Mouse (Mus musculus) right cerebral cortex, postnatal 25 days (tissue): ENCODE data around the gene Myh9.
A peak's percentile ranks its signal among the peaks of the same experiment; 100 is the strongest.

Experiments used
- DNase-seq: peaks from one replicate; pipeline ENCODE4 v3.0.0; 2022

Gene Myh9

DNA sequence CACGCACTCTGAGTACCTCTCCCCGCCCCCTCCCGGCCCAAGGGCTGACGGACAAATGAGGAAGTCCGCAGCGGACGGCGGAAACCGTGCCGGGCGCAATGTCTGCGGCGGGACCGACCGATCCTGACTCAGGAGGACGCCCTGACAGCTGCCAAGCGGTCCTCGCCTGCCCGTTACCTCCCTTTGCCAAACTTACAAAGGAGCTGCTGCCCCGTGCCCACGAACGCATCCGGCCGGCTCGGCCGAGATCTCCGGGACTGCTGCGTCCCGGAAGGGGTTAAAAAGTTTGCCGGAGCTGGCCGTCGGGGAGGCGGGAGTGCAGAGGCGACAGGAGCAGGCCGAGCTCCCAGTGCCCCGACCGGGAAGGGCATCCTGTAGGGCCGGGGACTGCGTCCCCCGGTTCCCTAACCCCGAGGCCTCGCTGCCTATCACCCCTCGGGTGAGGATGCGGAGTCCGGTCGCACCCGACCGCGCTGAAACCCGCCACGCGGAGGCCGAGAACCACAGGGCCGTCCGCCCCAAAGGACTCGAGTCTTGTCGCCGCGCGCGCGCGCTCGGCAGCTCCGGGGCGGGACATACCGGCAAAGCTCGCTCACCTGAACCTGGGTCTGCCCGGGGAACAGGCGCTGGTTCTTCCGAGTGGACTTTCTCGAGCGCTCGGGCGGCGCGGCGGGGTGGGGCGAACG is 471 bp downstream of the Myh9 start:
- DNase-seq = peak; percentile 59

DNA sequence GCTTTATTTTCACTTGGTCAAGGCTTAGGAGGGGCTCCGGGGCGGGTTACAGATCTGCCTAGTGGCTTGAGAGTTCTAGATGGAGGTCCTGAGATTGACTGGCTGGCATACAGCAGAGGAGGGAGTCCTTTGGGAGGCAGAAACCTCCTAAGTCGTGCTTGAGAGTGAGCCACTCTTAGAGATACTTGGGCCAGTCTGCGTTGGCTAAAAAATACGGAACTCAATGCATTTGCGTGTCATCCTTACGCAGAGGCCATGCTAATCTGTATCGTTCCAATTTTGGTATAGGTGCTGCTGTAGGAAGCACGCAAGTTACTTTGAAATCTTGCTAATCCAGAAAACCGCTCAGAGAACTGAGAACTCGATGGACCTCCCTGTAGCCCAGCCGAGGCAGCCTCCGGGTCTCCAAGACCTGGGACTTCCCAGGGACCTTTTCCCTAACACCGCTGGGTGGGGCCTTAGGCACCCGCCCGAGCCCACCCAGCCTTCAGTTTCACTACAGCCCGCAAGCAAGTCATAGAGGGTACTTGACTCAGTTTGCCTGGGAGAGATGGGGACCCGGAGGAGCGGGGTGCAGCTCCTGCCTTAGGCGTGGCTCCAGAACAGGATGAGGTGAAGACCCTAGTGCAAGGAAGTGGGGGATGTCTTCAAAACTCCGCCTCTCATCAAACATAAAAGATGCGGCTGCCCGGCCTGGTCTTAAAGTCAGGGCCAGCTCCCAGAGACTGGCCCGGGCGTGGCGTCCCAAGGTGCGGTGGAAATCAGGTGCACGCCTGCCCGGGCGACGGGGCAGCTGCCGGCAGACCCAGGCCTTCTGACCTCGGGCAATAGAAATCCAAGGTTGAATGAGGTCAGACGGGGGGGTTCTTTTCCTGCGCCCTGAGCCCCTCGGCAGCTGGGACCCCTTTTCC is 1.3 kb downstream of the Myh9 start:
- no peak for DNase-seq

DNA sequence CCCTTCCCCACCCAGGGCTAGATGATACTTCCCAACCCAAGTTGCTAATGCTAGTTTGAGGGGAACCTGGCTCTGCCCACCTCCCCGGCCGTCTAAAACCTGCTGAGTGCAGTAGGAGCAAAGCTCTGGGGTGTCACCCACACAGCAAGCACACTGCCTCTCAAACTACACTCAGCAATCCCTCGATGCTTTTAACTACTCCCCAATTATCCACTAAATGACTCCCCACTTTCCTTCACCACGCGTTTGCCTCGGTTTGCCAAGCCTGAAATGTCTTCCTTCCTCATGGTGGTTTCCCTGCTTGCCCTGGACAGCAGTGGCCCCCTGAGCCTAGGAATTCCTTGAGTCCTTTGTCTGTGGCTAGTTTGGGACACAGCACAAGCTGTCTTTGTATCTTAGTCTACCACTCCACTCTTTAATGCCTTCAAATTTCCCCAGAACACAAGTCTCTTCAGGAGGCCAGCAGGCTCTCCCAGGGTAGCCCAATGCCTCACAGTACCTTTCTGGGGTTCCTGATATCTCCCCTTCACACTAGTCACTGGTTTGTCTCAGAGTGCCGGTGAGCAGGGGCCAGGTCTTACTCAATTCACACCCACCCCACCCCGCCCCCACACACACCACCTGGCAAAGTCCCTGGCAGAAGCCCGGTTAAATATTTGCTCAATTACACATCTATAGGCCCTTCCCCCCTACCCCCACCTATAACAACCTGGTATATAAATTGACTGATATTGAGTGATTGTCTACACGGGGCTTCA is 2.3 kb downstream of the Myh9 start:
- no peak for DNase-seq

DNA sequence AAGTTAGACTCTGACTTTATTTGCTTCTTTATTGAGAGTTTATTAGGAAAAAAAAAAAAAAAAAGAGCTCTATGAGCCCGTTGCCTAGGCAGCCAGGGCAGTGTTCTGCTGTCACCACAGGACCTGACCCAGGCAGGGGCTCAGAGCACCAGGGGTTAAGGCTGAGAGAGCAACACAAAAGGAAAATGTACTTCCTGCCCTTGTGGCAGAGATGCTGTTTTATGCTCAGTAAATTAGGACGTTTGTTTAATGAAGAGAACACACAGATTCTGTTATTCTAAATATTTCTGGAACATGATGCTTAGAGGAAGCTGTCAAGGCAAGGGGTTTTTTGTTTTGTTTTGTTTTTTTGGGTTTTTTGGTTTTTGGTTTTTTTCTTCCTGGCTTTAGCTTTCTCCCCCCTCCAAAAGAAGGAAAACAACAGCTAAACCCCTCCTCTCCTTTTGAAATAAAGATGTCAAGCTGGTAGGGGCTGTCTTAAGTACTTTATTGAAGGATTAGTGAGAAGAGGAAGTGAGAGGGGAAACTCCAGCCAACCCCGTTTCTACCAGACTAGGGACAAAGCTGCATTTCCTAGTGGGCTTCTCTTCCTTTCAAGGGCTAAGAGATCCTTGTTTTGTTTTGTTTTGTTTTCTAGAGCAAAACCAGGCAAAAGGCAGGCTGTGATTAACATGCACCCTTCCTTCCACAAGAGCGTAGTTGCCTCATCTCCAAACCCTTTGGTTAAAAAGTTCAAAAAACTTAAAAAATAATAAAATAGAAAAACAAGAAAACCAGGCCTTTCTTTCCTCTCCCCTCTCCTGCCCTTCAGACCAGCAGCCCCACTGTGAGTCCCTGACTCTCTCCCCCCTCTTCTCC is 3.2 kb downstream of the Myh9 start:
- DNase-seq = no peak

DNA sequence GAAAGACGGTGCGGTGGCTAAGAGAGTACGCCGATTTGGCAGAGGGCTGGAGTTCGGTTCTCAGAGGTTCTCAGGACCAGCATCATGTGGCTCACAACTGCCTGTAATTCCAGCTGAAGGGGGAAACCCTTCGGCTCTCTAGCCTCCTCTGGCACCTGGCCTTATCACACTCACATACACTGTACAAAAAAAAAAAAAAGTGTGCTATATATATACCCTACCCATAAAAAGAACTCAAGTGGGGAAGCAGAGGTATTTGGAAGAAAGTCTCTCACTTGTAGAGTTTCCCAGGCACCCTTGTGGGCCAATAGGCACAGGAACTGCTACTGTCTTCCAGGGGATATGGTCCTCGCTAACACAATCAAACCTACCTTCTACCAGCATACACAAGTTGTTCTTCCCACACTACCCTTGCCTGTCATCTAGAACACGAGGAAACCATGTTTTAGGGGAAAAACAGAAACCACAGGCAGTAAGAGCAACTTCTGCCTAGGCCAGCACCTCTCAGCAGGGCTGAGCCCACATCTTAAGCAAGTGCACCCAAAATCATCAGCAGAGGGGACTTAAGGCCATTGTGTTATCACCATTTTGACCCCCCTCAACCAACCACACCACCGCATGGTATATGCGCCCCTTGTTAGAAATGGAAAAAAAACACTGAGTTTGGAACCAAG is 4.4 kb downstream of the Myh9 start:
- no peak for DNase-seq

DNA sequence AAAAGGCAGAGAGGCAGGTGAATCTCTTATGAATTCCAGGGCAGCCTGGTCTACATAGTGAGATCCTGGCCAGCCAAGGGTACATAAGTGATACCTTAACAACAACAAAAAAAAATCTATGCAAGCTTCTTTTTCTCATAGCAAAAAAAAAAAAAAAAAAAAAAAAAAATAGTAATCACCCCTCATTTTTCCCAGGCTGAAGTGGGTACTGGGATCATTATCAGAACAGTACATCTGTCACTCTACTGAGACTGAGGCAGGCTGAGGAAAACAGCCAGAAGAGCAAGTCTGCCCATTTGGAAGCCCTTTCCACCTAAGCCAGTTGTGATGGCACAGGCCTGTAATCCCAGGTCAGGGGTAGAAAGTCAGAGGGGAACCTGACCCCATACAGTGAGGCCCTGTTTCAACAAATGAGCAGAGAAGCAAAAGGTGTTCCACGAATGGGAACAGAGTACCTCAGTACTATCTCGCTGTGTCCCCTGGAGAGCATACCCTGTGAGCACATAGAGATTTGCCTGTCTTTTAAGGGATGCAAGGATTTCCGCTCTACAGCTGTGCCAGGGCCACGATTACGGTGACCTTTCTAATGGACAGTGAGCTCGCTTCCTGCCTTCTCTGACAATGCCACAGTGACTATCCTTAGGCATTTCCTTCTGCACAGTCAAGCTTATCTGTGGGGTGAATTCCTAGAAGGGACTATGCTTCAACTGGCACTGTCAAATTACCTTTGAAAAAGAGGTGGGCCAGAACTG is 5.1 kb downstream of the Myh9 start:
- DNase-seq = no peak

DNA sequence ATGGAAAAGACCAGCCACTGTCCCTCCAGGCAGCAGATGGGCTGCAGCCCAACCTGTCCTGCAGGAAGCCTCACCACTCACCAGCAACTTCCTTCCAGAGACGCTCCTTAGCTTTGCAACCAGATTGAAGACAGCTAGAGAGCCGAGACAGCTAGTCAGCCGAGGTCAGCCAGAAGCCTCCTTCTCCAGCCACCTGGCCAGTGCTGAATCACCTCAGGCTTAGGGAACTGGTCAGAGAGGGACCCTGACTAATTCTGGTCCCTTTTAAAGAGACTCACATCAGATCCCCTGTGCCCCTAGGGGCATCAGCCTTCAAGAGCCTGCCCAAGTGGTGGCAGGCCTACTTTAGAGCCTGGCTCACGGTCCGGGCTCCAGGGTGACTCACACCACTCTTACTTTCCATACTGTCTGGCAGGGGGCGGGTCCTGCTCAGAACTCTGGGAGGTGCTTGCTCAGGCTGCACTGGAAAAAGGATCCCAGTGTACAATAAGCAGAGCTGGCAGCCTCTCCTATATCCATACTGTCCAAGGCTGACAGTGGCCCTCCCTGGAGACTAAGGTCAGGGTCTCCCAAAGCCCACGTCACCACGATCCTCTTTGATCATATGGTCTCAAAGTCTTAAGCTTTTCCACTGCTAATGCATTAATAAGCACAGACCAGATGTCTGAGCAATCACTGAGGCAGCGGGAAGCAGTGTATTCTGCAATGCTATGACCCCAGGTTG is 5.9 kb downstream of the Myh9 start:
- DNase-seq = no peak

DNA sequence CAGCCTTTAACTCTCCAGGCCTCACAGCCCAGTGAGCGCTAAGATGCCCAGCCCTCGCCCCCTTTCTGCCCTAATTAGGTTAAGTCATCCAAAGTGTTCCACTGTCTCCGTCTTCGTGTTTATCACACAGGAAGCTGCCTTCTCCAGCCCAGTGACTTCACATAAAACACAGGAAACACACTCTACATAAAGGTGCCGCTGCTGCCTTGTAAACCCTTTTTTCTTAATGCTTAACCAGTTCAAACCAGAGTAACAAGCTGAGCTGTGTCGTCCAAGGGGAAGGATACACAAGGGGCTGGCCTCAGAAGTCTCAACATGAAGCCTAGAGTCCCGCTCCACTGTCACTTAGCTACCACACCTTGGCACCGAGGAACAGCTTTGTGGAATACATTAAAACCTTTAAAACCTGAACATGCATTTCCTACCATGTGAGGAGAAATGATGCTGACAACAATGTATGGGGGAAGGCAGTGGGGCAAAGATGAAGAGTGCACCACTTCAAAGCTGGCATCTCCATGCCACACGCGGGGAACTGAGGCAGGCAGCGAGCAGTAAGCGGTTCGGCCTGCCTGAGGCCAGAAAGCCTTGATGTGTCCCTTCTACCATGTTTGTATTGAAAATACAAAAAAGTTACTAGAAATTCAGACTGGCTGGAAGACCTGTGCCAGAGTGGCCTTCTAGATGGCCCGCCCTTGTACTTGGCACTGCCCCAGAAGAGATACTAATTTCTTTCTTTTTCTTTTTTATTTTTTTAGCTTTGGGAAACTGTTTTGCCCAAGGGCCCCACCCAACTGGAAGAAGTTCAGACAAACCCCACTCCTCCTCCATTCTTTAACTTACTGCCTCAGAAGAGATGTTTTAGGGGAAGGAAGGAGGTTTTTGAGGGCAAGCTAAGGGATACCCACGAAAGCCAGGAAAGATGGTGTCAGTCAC is 7.4 kb downstream of the Myh9 start:
- DNase-seq = no peak

DNA sequence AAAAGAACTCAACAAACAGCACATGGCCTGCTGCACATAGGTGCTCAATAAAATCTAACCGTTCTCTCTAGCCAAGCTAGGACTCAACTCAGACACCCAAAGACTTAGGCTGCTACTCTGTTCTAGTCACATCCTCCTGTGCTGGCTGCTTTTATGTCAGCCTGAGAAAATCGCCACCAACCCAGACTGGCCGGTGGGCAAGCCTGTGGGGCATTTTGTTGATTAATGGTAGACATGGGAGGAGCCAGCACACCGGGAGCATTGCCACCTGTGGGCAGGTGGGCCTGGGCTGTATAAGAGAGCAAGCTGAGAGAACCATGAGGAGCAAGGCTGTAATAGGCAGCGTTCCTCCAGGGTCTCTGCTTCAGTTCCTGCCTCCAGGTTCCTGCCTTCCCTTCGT is 8.2 kb downstream of the Myh9 start:
- DNase-seq = no peak

DNA sequence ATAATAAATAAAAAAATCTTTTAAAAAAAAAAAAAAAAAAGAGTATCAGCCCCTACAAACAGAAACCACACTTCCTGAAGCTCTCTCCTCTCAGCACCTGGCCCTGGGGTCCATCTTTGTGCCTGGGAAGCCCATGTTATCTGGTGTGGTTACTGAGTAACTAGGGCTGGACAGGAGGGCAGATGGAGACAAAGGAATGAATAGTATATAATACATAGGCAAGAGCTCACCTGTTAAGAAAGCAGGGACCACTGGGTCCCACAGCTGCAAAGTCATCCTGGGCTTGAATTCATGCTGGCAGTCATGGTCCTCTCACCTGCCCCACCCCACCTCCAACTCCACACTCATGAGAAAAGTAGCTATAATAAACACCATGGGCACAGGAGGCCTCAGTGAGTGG is 8.9 kb downstream of the Myh9 start:
- DNase-seq = no peak

DNA sequence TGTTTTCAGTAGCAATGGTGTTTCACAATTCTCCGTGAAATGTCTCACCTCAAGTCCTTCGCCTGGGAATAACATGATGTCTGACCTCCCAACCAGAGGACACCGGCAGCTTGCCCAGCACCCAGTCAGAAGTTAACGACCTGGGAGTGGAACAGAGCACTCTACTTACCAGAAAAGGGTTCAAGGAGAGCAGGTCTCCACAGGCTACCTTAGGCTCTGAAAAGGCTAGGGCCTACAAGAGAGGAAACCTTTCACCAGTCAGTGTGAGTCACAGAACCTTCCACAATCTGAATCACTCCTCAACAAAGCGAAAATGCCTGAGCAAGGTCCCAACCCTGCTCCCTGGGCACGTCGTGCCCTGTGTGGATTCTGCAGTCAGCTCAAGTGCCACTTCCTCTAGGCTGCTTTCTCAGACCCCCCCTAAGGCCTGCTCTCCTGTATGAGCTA is 9.5 kb downstream of the Myh9 start:
- no peak for DNase-seq

DNA sequence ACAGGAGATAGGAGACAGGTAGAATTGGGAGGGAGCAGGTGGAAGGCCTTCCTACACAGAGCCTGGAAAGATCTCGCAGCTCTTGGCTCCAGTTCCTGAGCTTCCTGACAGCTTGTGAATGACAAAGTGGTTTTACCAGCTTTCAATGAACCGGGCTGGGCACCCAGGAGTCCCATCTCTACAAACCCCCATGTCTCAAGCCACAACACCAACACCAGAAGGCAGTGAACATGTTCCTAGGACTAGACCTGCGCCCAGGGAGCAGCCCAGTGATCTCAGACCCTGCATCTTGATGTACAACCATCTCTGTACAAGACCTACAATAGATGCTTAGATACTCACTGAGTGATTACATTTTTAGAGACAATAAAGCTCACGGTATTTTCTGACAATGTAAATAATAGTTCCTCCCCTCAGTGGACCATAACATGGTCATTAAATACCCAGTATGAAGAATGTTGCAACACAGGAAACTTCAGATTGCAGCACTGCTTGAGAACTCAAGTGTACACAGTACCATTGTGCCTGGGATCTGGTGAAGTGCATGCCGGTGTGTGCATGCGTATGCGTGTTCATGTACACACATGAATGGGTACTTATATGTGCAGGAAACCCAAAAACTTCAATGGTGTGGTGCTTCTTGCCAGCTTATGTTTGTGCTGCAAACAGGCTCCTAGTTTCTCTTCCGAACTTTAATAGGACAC is 10.1 kb downstream of the Myh9 start:
- DNase-seq = no peak

DNA sequence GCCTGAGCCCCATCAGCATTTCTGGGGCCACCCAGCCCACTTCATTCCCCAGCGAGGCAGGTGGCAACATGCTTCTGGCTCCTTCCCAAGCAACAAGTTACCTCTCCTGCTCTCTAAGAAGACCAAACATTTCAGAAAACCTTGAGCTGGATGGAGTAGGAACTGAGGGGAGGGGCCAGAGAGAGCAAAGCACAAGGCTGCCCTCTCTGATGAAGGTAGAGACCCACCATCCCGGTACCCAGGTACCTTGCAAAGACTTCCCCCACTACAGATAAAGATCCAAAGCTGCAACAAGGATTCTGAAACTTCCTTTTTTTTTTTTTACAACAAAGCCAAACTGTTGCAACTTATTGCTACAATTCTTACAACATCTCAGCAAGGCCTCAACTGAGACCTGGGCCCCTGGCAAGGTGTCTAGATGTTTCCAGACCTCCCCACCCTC is 10.8 kb downstream of the Myh9 start:
- DNase-seq = no peak

DNA sequence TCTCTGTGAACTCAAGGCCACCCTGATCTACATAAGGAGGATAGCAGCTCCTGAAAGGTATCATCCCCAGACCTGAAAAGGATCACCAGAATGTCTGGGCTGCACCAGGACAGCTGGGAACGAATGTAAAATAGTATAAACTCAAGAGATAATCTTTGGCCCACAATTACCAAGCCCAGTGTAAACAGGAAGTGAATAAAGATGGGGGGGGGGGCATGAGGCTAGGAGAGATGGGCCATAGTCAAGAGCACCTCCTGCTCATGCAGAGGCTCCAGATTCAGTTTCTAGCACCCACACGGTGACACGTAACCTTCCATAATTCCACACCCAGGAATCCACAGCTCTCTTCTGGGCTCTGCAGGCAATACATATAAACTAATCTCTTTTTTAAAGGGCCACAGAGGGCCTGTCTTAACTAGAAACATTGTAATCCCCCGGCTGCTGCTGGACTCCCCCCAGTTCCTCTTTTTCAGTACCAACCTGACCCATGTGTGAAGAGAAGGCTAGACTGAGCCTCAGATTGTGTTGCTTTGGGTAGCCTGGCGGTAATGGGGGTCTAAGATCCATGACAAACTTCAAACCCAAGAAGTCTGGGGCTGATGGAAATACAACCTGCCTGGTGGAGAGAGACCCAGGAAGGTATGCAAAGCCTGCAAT is 11.4 kb downstream of the Myh9 start:
- no peak for DNase-seq

DNA sequence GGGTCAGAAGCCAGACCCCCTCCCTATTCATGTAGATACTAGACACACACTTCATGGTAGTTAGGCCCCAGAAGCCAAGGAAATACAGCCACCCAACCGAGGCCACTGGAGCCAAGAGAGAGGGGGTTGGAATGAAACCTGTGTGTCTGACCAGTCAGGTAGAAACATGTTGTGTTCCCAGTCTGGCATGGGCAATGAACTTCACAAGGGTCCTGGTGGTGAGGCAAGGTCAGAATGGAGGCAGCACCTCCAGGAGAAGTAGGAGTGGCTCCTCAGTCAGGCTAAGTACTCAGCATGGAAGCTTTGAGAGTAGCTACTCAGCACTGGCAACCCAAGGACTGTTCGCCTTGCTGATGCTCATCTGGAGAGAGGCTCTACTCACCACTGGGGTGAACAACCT is 12.4 kb downstream of the Myh9 start:
- no peak for DNase-seq

DNA sequence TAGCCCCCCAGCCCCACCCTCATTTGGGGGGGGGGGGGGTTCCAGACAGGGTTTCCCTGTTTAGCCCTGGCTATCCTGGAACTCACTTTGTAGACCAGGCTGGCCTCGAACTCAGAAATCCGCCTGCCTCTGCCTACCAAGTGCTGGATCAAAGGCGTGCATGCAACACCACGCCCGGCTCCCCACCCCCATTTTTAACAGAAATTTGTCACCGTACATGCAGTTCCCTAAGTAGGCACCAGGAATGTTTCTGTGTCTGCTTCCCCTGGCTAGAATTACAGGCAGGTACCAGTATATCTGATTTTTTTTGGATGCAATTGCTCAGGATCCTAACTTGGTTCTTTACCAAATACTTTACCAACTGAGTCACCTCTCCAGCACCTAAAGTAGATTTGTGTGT is 13.1 kb downstream of the Myh9 start:
- no peak for DNase-seq

DNA sequence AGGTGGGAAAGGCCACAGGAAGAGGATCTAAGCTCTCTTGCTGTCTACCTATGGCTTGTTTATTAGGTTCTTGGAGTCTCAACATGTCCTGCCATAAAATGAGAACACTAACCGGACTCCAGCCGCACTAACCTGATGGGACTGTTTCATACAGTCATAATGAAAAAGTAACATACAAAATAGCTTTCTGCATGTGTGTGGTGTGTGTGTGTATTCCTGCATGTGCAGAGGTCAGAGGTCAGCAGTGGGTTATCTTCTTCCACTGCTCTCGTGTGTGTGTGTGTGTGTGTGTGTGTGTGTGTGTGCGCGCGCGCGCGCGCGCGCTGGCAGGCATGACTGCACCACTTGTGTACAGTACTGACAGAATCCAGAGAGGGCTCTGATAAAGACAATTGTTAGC is 13.7 kb downstream of the Myh9 start:
- no peak for DNase-seq

DNA sequence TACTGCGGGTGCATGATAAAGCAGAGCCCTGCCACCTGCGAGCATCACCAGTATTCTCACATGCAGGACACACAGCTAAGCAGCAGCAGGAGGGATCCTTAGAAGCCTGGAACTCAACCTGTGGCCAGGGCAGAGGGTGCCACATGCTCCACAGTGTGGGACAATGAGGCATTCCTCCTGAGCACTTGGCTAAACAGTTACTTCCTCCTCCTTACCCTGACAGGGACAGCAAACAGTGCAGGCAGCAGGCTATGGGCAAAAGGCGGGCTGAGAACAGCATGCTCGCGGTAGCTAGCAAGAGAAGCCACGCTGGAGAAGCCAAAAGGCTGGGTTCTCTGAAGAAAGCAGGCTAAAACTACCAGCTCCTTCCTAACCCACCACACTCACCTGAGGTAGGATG is 14.2 kb downstream of the Myh9 start:
- DNase-seq = no peak
